Comparison of ENCODE assay signal across 8 mouse cellular contexts in the genomic region with DNA sequence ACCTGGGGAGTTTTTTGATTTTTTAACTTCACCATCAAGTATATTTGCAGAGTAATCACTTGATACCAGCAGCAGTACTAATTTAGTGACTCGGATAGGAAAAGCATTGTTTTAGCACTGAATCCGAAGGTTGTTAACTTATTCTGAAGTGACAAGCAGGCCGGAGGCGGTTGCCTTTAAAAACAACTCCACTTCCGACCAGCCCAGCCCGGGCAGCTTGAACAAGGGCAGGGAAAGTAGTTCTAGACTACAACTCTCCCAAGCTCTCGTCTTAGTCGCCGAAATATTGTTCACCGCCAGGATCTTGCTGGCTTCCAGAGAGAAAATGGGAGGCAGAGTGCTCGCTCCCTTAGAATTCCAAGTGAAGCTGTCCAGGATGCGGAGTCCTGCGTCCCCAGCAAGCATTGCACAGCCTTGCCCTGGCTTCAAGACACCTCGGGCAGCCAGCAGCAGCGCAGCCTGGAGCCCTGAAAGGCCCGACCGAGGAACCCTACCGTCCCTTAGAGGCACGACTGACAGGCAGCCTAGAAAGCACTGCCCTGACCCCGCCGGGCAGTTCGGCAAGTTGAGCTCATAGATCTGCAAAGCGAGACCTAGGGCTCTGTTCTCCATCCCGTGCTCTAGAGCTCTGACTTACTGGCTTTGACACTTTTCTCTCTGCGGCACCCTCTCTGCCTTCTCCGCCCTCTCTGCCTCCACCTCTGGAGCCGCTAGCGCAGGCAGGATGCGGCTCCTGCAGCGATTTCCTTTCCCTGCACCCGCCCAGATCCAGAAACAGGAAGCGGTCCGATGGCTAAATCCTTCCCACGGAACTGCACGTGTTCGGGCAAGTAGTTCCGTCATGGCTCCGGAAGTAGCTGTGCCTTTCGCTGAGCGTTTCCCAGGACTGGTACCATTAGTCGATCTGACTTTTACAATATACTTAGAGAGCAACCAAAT. TPM values are rescaled to one million over a fixed set of nuclear protein-coding genes. Genes with fewer than 3 reads are reported as not detected.
DNase-seq lines count a peak whose midpoint lies in the region; ATAC-seq and TF ChIP-seq lines count a peak whose summit lies in the region.

A gene (minus strand): TSS at position 786 of the 939 bp plus-strand sequence.

- no peak; the same call in 1 of the 2 replicates for TF ChIP-seq CTCF in kidney, postnatal 0 days (IDR thresholded peaks at IDR 0.05; ENCODE audit: low read depth)

- peak; percentile 98 for ATAC-seq in erythroid progenitor cell, adult 5-6 weeks (replicated peaks; ENCODE audit: low FRiP score, poor library complexity, severe bottlenecking)
- ATAC-seq in heart, embryonic 12.5 days (ENCODE audit: insufficient number of reproducible peaks, low FRiP score), result peak; percentile 96
- ATAC-seq in kidney, postnatal 0 days (replicated peaks; ENCODE audit: low FRiP score, low read depth), result peak; percentile 98
- ATAC-seq in liver, embryonic 11.5 days (replicated peaks; ENCODE audit: low FRiP score), result peak; percentile 95
- ATAC-seq in stomach, embryonic 14.5 days (ENCODE audit: insufficient number of reproducible peaks, insufficient read depth, low FRiP score, low read depth), result peak; percentile 97

- 0 out of 2 replicates have a peak, but pooled peaks cover 5% of the 10 kb centered on the region for H3K27me3 ChIP-seq in heart, embryonic 12.5 days (replicated peaks)
- H3K27me3 ChIP-seq in kidney, postnatal 0 days (ENCODE audit: insufficient read depth, low read length), result no peaks in the 10 kb centered on the region
- H3K27me3 ChIP-seq in liver, embryonic 11.5 days (replicated peaks; ENCODE audit: control insufficient read depth, insufficient read depth, low read length), result peaks cover 2% of the 10 kb centered on the region; the same call in 1 of the 2 replicates
- no peaks in the 10 kb centered on the region for H3K27me3 ChIP-seq in stomach, embryonic 14.5 days (ENCODE audit: control insufficient read depth, insufficient read depth, low read length)

- under 1% methylated on average over 41 of the region's 41 CpGs for WGBS in heart, embryonic 12.5 days
- under 1% methylated on average over 41 of the region's 41 CpGs for WGBS in kidney, postnatal 0 days
- 1% methylated on average over 41 of the region's 41 CpGs for WGBS in liver, embryonic 11.5 days
- 1% methylated on average over 41 of the region's 41 CpGs for WGBS in stomach, embryonic 14.5 days

- H3K4me2 ChIP-seq in heart, embryonic 12.5 days, result peak within 1 kb of the TSS; percentile 85
- H3K4me2 ChIP-seq in kidney, postnatal 0 days (ENCODE audit: low read length), result peak within 1 kb of the TSS; percentile 78
- peak within 1 kb of the TSS; percentile 64 for H3K4me2 ChIP-seq in liver, embryonic 11.5 days
- H3K4me2 ChIP-seq in stomach, embryonic 14.5 days (replicated peaks; ENCODE audit: low read depth, low read length), result peak within 1 kb of the TSS; percentile 79

- H3K9me3 ChIP-seq in heart, embryonic 12.5 days (replicated peaks), result no peaks in the 10 kb centered on the region
- no peaks in the 10 kb centered on the region for H3K9me3 ChIP-seq in kidney, postnatal 0 days (replicated peaks; ENCODE audit: low read length)
- no peaks in the 10 kb centered on the region for H3K9me3 ChIP-seq in liver, embryonic 11.5 days (ENCODE audit: control insufficient read depth, low read length)
- no peaks in the 10 kb centered on the region for H3K9me3 ChIP-seq in stomach, embryonic 14.5 days (ENCODE audit: control insufficient read depth, low read depth, low read length)

- peak within 1 kb of the TSS; percentile 94 for H3K9ac ChIP-seq in heart, embryonic 12.5 days
- H3K9ac ChIP-seq in kidney, postnatal 0 days (ENCODE audit: low read depth, low read length), result peak within 1 kb of the TSS; percentile 88
- peak within 1 kb of the TSS; percentile 84 for H3K9ac ChIP-seq in liver, embryonic 11.5 days (ENCODE audit: low read depth, low read length)
- H3K9ac ChIP-seq in stomach, embryonic 14.5 days (replicated peaks; ENCODE audit: low read depth, low read length), result peak within 1 kb of the TSS; percentile 70

- peaks cover 10% of the 10 kb centered on the region for H3K36me3 ChIP-seq in heart, embryonic 12.5 days
- H3K36me3 ChIP-seq in kidney, postnatal 0 days (ENCODE audit: insufficient read depth, low read length), result no peaks in the 10 kb centered on the region
- no peaks in the 10 kb centered on the region for H3K36me3 ChIP-seq in liver, embryonic 11.5 days (ENCODE audit: control insufficient read depth, insufficient read depth, low read length)
- H3K36me3 ChIP-seq in stomach, embryonic 14.5 days (ENCODE audit: control insufficient read depth, insufficient read depth, low read length), result no peaks in the 10 kb centered on the region; the same call in 1 of the 2 replicates

- peak within 1 kb of the TSS; percentile 94 for H3K4me3 ChIP-seq in heart, embryonic 12.5 days
- H3K4me3 ChIP-seq in kidney, postnatal 0 days (replicated peaks; ENCODE audit: low read depth, low read length), result peak within 1 kb of the TSS; percentile 93
- H3K4me3 ChIP-seq in liver, embryonic 11.5 days (ENCODE audit: low read depth, low read length), result peak within 1 kb of the TSS; percentile 86
- H3K4me3 ChIP-seq in stomach, embryonic 14.5 days (ENCODE audit: low read depth, low read length), result peak within 1 kb of the TSS; percentile 66

- DNase-seq in CD4-positive helper T cell, adult 2 months (ENCODE audit: low read depth, low spot score), result peak; percentile 94
- DNase-seq in brain, embryonic 18.5 days (ENCODE audit: low read depth, low spot score), result peak; percentile 91
- DNase-seq in kidney, postnatal 0 days (ENCODE audit: low spot score), result peak; percentile 95
- peak; percentile 89 for DNase-seq in liver, embryonic 11.5 days (ENCODE audit: low spot score)
- peak; percentile 97 for DNase-seq in naive thymus-derived CD4-positive, alpha-beta T cell, adult 2 months (ENCODE audit: low read depth)

- H3K4me1 ChIP-seq in heart, embryonic 12.5 days (replicated peaks), result peaks cover 10% of the 10 kb centered on the region; the same call in 1 of the 2 replicates
- H3K4me1 ChIP-seq in kidney, postnatal 0 days (replicated peaks; ENCODE audit: insufficient read depth, low read length), result peaks cover 7% of the 10 kb centered on the region; the same call in 1 of the 2 replicates
- peaks cover 3% of the 10 kb centered on the region; the same call in 1 of the 2 replicates for H3K4me1 ChIP-seq in liver, embryonic 11.5 days (replicated peaks; ENCODE audit: control insufficient read depth, insufficient read depth, low read length)
- 0 out of 2 replicates have a peak, but pooled peaks cover 6% of the 10 kb centered on the region for H3K4me1 ChIP-seq in stomach, embryonic 14.5 days (ENCODE audit: control insufficient read depth, insufficient read depth, low read length)

- H3K27ac ChIP-seq in heart, embryonic 12.5 days (ENCODE audit: poor library complexity, severe bottlenecking), result peak within 1 kb of the TSS; percentile 88
- peak within 1 kb of the TSS; percentile 95 for H3K27ac ChIP-seq in kidney, postnatal 0 days
- peak within 1 kb of the TSS; percentile 79 for H3K27ac ChIP-seq in liver, embryonic 11.5 days (ENCODE audit: low read depth, low read length)
- peak within 1 kb of the TSS; percentile 71; the same call in 1 of the 2 replicates for H3K27ac ChIP-seq in stomach, embryonic 14.5 days (ENCODE audit: low read length)

RNA-seq across cellular contexts. Expression of the gene that starts here (rescaled TPM):
- total RNA-seq in erythroid progenitor cell, adult 5-6 weeks (2015; ENCODE audit: low replicate concordance), result 12.6 and 25.6 TPM in 2 replicates
- total RNA-seq in erythroid progenitor cell, adult 5-6 weeks (2017; ENCODE audit: low replicate concordance), result 6.0 and 6.6 TPM in 2 replicates
- 14.6 and 15.2 TPM in 2 replicates for polyA plus RNA-seq in heart, embryonic 12.5 days (2016; fragmentation: Nextera tagmentation; extraction: Ambion mirVana)
- 10.4 and 10.8 TPM in 2 replicates for polyA plus RNA-seq in kidney, postnatal 0 days (2015; fragmentation: Nextera tagmentation; extraction: Ambion mirVana)
- 14.6 and 16.0 TPM in 2 replicates for polyA plus RNA-seq in liver, embryonic 11.5 days (2014; fragmentation: Nextera tagmentation; extraction: Ambion mirVana)
- 18.9 and 19.0 TPM in 2 replicates for polyA plus RNA-seq in stomach, embryonic 14.5 days (2014; fragmentation: Nextera tagmentation; extraction: Ambion mirVana)

Comparison
In these comparisons a context has a peak if more than half of its experiments do, and no peak if none do; other contexts are left out.
1. Peak in every context shown above with its lines: DNase-seq, ATAC-seq, H3K4me3 ChIP-seq and H3K27ac ChIP-seq.